Mouse (Mus musculus) small intestine, adult 2 months (tissue): Measurements from ENCODE around the gene Ets1.

Experiments
- CTCF ChIP-seq: fragments of 200-500 bp; IDR thresholded peaks from 2 replicates; pipeline ENCODE4 v1.5.1; 2012; ENCODE audit warnings: low read depth, mild to moderate bottlenecking, control low read depth, inconsistent platforms, low read length, moderate library complexity, mixed read lengths; ENCODE audit not compliant: insufficient replicate concordance, insufficient read length; ENCODE audit errors: extremely low read depth
- POLR2A ChIP-seq: fragments of 200-500 bp; IDR thresholded peaks from 2 replicates; pipeline ENCODE4 v1.6.1; 2012; ENCODE audit warnings: low read depth, mild to moderate bottlenecking, control low read depth, inconsistent platforms, low read length, moderate library complexity

GRCm38 (mm10) chr9:32722205-32722604, 86.2 kb downstream of the Ets1 start:
- TF ChIP-seq CTCF: no peak
- no peak for TF ChIP-seq POLR2A
